12 mouse cellular contexts compared by ENCODE assay signal in the genomic region with DNA sequence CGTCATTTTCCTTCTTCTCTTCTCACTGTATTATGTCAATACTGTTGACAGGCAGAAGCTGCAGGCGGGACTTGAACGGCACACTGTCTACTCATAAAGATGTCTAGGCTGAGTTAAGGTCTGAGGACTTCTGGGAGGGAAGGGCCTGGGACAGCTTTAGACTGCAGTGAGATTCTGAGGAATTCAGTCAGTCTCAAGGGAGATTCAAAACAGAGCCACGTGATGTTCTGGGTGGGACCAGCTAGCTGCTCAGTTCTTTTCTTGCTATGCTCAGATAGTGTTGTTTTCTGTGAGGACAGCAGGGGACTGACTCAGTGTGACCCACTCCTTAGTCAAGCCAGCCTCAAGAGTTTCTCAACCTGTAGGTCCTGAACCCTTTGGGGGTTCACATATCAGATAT. TPM values are rescaled to one million over a fixed set of nuclear protein-coding genes. Genes with fewer than 3 reads are reported as not detected.
DNase-seq lines count a peak whose midpoint lies in the region; ATAC-seq and TF ChIP-seq lines count a peak whose summit lies in the region.
"Had no signal": no experiment of that assay in that cellular context is flagged by ENCODE, and none has a peak within 500 bp of the region (broad histone marks: within the 10 kb centered on the region; RNA-seq: fewer than 3 reads in every experiment).

No protein-coding gene starts in this region.

- no peak overlapping the region for H3K4me2 ChIP-seq in intestine, embryonic 16.5 days (ENCODE audit: low read depth, low read length)
- H3K4me2 ChIP-seq in myocyte (ENCODE audit: low read depth), result no peak overlapping the region
- H3K4me2 ChIP-seq: heart, embryonic 13.5 days had no signal

- peak; percentile 42 for DNase-seq in gastrocnemius, adult 2 months
- no peak for DNase-seq in gastrocnemius, postnatal 14 days
- DNase-seq in lung, postnatal 36 days, result peak; percentile 29
- no peak for DNase-seq in lung, postnatal 4 days
- no peak for DNase-seq in frontal cortex, postnatal 25 days (ENCODE audit: low spot score in 2 of 2)
- DNase-seq in urinary bladder, postnatal 25 days (ENCODE audit: low spot score), result no peak
- DNase-seq: cerebellum, adult 9-11 months had no signal

- intact Hi-C loops in gastrocnemius, adult 2 months (cut with DNase I), result no loop called here
- intact Hi-C loops in gastrocnemius, postnatal 14 days (cut with DNase I; ENCODE audit: low total_unique reads), result no loop called here

- H3K36me3 ChIP-seq in intestine, embryonic 16.5 days (ENCODE audit: control insufficient read depth, insufficient read depth, low read length), result no peaks in the 10 kb centered on the region
- no peaks in the 10 kb centered on the region for H3K36me3 ChIP-seq in myocyte (ENCODE audit: control insufficient read depth, insufficient read depth)
- H3K36me3 ChIP-seq: G1E; heart, embryonic 13.5 days had no signal

- H3K27ac ChIP-seq in gastrocnemius, adult 2 months, result peak overlapping the region; percentile 69
- no peak overlapping the region for H3K27ac ChIP-seq in intestine, embryonic 16.5 days (ENCODE audit: low read length)
- H3K27ac ChIP-seq: heart, embryonic 13.5 days had no signal

- H3K79me2 ChIP-seq in myocyte (ENCODE audit: control insufficient read depth, insufficient read depth), result no peaks in the 10 kb centered on the region

- no peak overlapping the region for H3ac ChIP-seq in myocyte (ENCODE audit: control insufficient read depth, insufficient read length)

- H3K4me3 ChIP-seq in gastrocnemius, adult 2 months, result no peak overlapping the region
- no peak overlapping the region for H3K4me3 ChIP-seq in intestine, embryonic 16.5 days (ENCODE audit: low read length)
- no peak overlapping the region for H3K4me3 ChIP-seq in myocyte
- H3K4me3 ChIP-seq: heart, embryonic 13.5 days had no signal

- no peak for TF ChIP-seq CTCF in gastrocnemius, adult 2 months (IDR thresholded peaks at IDR 0.05)

- WGBS in intestine, embryonic 16.5 days, result 37% methylated on average over 4 of the region's 4 CpGs

- H3K9me3 ChIP-seq in intestine, embryonic 16.5 days (ENCODE audit: control insufficient read depth, low read length), result no peaks in the 10 kb centered on the region
- H3K9me3 ChIP-seq: heart, embryonic 13.5 days had no signal

- no peak overlapping the region for H3K9ac ChIP-seq in intestine, embryonic 16.5 days (ENCODE audit: low read depth, low read length)
- H3K9ac ChIP-seq: heart, embryonic 13.5 days had no signal

- ATAC-seq in intestine, embryonic 16.5 days, result peak; percentile 29; the same call in 1 of the 2 replicates
- ATAC-seq: forebrain, embryonic 14.5 days had no signal

- H3K27me3 ChIP-seq in intestine, embryonic 16.5 days (replicated peaks; ENCODE audit: control insufficient read depth, insufficient read depth, low read length), result no peaks in the 10 kb centered on the region
- no peaks in the 10 kb centered on the region for H3K27me3 ChIP-seq in myocyte (ENCODE audit: control insufficient read depth, insufficient read depth, insufficient read length)
- H3K27me3 ChIP-seq: heart, embryonic 13.5 days had no signal

- H3K4me1 ChIP-seq in intestine, embryonic 16.5 days (ENCODE audit: control insufficient read depth, insufficient read depth, low read length), result peaks cover 19% of the 10 kb centered on the region

- TF ChIP-seq POLR2A in myocyte (IDR thresholded peaks at IDR 0.05; ENCODE audit: insufficient read length, low read depth), result no peak

TF ChIP-seq in myocyte, 11 proteins besides CTCF, POLR2A, EP300 and RAD21:
- peak; percentile 53 for TF ChIP-seq USF1 (IDR thresholded peaks at IDR 0.05; ENCODE audit: low read depth)
- TF ChIP-seq MAX (IDR thresholded peaks at IDR 0.05; ENCODE audit: low read depth), result no peak

RNA-seq across cellular contexts. Expression of gene Sash1, which starts 49.7 kb away (rescaled TPM):
- total RNA-seq in gastrocnemius, adult 2 months (2021), result 10 to 100 TPM; 10.6 to 17.9 TPM
- 10 to 100 TPM; 28.0 to 32.1 TPM for total RNA-seq in gastrocnemius, postnatal 14 days (2021)
- polyA plus RNA-seq in intestine, embryonic 16.5 days (2015; fragmentation: Nextera tagmentation; extraction: Ambion mirVana), result 2.3 and 2.8 TPM in 2 replicates
- 1.9 TPM for polyA plus RNA-seq in myocyte (2012; fragmentation: generic; extraction: Trizol)
- polyA plus RNA-seq: G1E had no signal

Comparison
In these comparisons a context has a peak if more than half of its experiments do, and no peak if none do; other contexts are left out.
1. DNase-seq: peak in gastrocnemius, adult 2 months (single experiment) and lung, postnatal 36 days (single experiment); none in gastrocnemius, postnatal 14 days (single experiment), lung, postnatal 4 days (0 of 2), frontal cortex, postnatal 25 days (0 of 2) and urinary bladder, postnatal 25 days (single experiment).